Mouse (Mus musculus): Measurements from ENCODE around the gene Aldh18a1. TPM values are rescaled to one million over a fixed set of nuclear protein-coding genes. Genes with fewer than 3 reads are reported as not detected.

Gene Aldh18a1
- polyA plus RNA-seq, 1 experiment: 14.8 TPM

- Histone ChIP-seq H3K4me1 (ENCODE audit: control insufficient read depth, insufficient read depth, low read length) (no peaks in the 10 kb centered on the region), H3K4me3 (replicated peaks; ENCODE audit: control insufficient read depth, low read depth, low read length) (no peak overlapping the region), H3K27ac (ENCODE audit: control insufficient read depth, insufficient read depth, low read depth, low read length, poor library complexity) (peak overlapping the region; percentile 31)
- WGBS: 83% methylated on average over 14 of the region's 14 CpGs
- no peak for TF ChIP-seq CTCF (IDR thresholded peaks at IDR 0.05; ENCODE audit: control insufficient read depth, insufficient read depth, low read length)
- TF ChIP-seq POLR2A (IDR thresholded peaks at IDR 0.05; ENCODE audit: borderline replicate concordance, control insufficient read depth, low read depth, low read length): no peak
These were observed 35.1 kb downstream of the Aldh18a1 start for GRCm38 (mm10) chr19:40553014-40553789.

GRCm38 (mm10) chr19:40549516-40550135 lies 38.6 kb downstream of the Aldh18a1 start:
- no peak for TF ChIP-seq POLR2A (IDR thresholded peaks at IDR 0.05; ENCODE audit: borderline replicate concordance, control insufficient read depth, low read depth, low read length)
- TF ChIP-seq CTCF (IDR thresholded peaks at IDR 0.05; ENCODE audit: control insufficient read depth, insufficient read depth, low read length): no peak
- WGBS: 86% methylated on average over 6 of the region's 6 CpGs
- Histone ChIP-seq H3K4me1 (ENCODE audit: control insufficient read depth, insufficient read depth, low read length) (no peaks in the 10 kb centered on the region), H3K27ac (ENCODE audit: control insufficient read depth, insufficient read depth, low read depth, low read length, poor library complexity) (no peak overlapping the region), H3K4me3 (replicated peaks; ENCODE audit: control insufficient read depth, low read depth, low read length) (no peak overlapping the region)

GRCm38 (mm10) chr19:40548796-40549515 lies 39.3 kb downstream of the Aldh18a1 start:
- WGBS: 51% methylated on average over 5 of the region's 5 CpGs
- H3K27ac ChIP-seq (ENCODE audit: control insufficient read depth, insufficient read depth, low read depth, low read length, poor library complexity): no peak overlapping the region
- no peak overlapping the region for H3K4me3 ChIP-seq (replicated peaks; ENCODE audit: control insufficient read depth, low read depth, low read length)
- TF ChIP-seq CTCF (IDR thresholded peaks at IDR 0.05; ENCODE audit: control insufficient read depth, insufficient read depth, low read length): no peak
- no peak for TF ChIP-seq POLR2A (IDR thresholded peaks at IDR 0.05; ENCODE audit: borderline replicate concordance, control insufficient read depth, low read depth, low read length)
- no peaks in the 10 kb centered on the region for H3K4me1 ChIP-seq (ENCODE audit: control insufficient read depth, insufficient read depth, low read length)

- TF ChIP-seq POLR2A (IDR thresholded peaks at IDR 0.05; ENCODE audit: borderline replicate concordance, control insufficient read depth, low read depth, low read length): no peak
- TF ChIP-seq CTCF (IDR thresholded peaks at IDR 0.05; ENCODE audit: control insufficient read depth, insufficient read depth, low read length): no peak
- Histone ChIP-seq H3K4me1 (ENCODE audit: control insufficient read depth, insufficient read depth, low read length) (no peaks in the 10 kb centered on the region), H3K4me3 (replicated peaks; ENCODE audit: control insufficient read depth, low read depth, low read length) (no peak overlapping the region), H3K27ac (ENCODE audit: control insufficient read depth, insufficient read depth, low read depth, low read length, poor library complexity) (no peak overlapping the region)
- 88% methylated on average over 6 of the region's 6 CpGs for WGBS
These were observed 39.9 kb downstream of the Aldh18a1 start for GRCm38 (mm10) chr19:40548386-40548785.

GRCm38 (mm10) chr19:40544856-40545255 lies 43.4 kb downstream of the Aldh18a1 start:
- no peak overlapping the region for H3K27ac ChIP-seq (ENCODE audit: control insufficient read depth, insufficient read depth, low read depth, low read length, poor library complexity)
- H3K4me3 ChIP-seq (replicated peaks; ENCODE audit: control insufficient read depth, low read depth, low read length): no peak overlapping the region
- WGBS: 5% methylated on average over 3 of the region's 3 CpGs
- TF ChIP-seq POLR2A (IDR thresholded peaks at IDR 0.05; ENCODE audit: borderline replicate concordance, control insufficient read depth, low read depth, low read length) (no peak), CTCF (IDR thresholded peaks at IDR 0.05; ENCODE audit: control insufficient read depth, insufficient read depth, low read length) (peak; percentile 86)
- H3K4me1 ChIP-seq (ENCODE audit: control insufficient read depth, insufficient read depth, low read length): no peaks in the 10 kb centered on the region

GRCm38 (mm10) chr19:40542776-40543175 lies 45.5 kb downstream of the Aldh18a1 start:
- Histone ChIP-seq H3K4me3 (replicated peaks; ENCODE audit: control insufficient read depth, low read depth, low read length) (no peak overlapping the region), H3K27ac (ENCODE audit: control insufficient read depth, insufficient read depth, low read depth, low read length, poor library complexity) (no peak overlapping the region), H3K4me1 (ENCODE audit: control insufficient read depth, insufficient read depth, low read length) (no peaks in the 10 kb centered on the region)
- WGBS: 78% methylated on average over 7 of the region's 7 CpGs
- no peak for TF ChIP-seq POLR2A (IDR thresholded peaks at IDR 0.05; ENCODE audit: borderline replicate concordance, control insufficient read depth, low read depth, low read length)
- TF ChIP-seq CTCF (IDR thresholded peaks at IDR 0.05; ENCODE audit: control insufficient read depth, insufficient read depth, low read length): no peak

GRCm38 (mm10) chr19:40536526-40536925 lies 51.7 kb downstream of the Aldh18a1 start:
- no peak for TF ChIP-seq CTCF (IDR thresholded peaks at IDR 0.05; ENCODE audit: control insufficient read depth, insufficient read depth, low read length)
- TF ChIP-seq POLR2A (IDR thresholded peaks at IDR 0.05; ENCODE audit: borderline replicate concordance, control insufficient read depth, low read depth, low read length): no peak
- no peak overlapping the region for H3K4me3 ChIP-seq (replicated peaks; ENCODE audit: control insufficient read depth, low read depth, low read length)
- no peaks in the 10 kb centered on the region for H3K4me1 ChIP-seq (ENCODE audit: control insufficient read depth, insufficient read depth, low read length)
- no peak overlapping the region for H3K27ac ChIP-seq (ENCODE audit: control insufficient read depth, insufficient read depth, low read depth, low read length, poor library complexity)
- WGBS: 67% methylated on average over 6 of the region's 6 CpGs

DNA sequence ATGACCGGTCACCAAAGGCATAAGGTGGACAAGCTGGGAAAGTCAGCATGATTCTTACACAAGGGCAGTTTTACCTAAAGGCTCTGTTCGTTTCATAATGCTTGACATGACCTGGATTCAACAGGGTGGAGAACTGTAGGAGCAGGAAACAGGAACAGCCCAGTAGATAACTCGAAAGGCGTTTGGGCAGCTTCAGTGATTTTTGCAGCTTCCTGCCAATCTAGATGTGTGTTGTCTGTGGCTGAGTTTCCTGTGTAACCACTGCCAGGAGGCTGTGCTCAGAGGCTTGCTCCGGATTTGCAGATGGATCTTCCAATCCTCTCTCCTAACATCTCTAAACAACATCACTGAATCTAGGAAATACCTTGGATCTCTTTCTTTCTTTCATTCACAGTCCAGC lies 55.7 kb downstream of the Aldh18a1 start:
- TF ChIP-seq POLR2A (IDR thresholded peaks at IDR 0.05; ENCODE audit: borderline replicate concordance, control insufficient read depth, low read depth, low read length) (no peak), CTCF (IDR thresholded peaks at IDR 0.05; ENCODE audit: control insufficient read depth, insufficient read depth, low read length) (no peak)
- WGBS: 43% methylated on average over 5 of the region's 5 CpGs
- no peak overlapping the region for H3K4me3 ChIP-seq (replicated peaks; ENCODE audit: control insufficient read depth, low read depth, low read length)
- H3K27ac ChIP-seq (ENCODE audit: control insufficient read depth, insufficient read depth, low read depth, low read length, poor library complexity): no peak overlapping the region
- H3K4me1 ChIP-seq (ENCODE audit: control insufficient read depth, insufficient read depth, low read length): no peaks in the 10 kb centered on the region
